Mouse (Mus musculus): Measurements from ENCODE around the gene Tnks2.

GRCm38 (mm10) chr19:36867416-36867815, 33.4 kb downstream of the Tnks2 start:
- TF ChIP-seq POLR2A (IDR thresholded peaks at IDR 0.05; ENCODE audit: low read depth, low read length) (no peak), CTCF (IDR thresholded peaks at IDR 0.05; ENCODE audit: borderline replicate concordance, insufficient read depth, low read length) (no peak)

Measured in embryonic fibroblast, embryonic 13.5 days (primary cell).